Mouse (Mus musculus) cerebellum, postnatal 14 days (tissue): ENCODE measurements around the gene Maip1.

Experiments
- DNase-seq, 2 experiments: peaks; one replicate each; pipeline ENCODE4 v3.0.0; 2021; ENCODE audit warnings: mixed read lengths in 2 of 2

The Maip1 gene

DNA sequence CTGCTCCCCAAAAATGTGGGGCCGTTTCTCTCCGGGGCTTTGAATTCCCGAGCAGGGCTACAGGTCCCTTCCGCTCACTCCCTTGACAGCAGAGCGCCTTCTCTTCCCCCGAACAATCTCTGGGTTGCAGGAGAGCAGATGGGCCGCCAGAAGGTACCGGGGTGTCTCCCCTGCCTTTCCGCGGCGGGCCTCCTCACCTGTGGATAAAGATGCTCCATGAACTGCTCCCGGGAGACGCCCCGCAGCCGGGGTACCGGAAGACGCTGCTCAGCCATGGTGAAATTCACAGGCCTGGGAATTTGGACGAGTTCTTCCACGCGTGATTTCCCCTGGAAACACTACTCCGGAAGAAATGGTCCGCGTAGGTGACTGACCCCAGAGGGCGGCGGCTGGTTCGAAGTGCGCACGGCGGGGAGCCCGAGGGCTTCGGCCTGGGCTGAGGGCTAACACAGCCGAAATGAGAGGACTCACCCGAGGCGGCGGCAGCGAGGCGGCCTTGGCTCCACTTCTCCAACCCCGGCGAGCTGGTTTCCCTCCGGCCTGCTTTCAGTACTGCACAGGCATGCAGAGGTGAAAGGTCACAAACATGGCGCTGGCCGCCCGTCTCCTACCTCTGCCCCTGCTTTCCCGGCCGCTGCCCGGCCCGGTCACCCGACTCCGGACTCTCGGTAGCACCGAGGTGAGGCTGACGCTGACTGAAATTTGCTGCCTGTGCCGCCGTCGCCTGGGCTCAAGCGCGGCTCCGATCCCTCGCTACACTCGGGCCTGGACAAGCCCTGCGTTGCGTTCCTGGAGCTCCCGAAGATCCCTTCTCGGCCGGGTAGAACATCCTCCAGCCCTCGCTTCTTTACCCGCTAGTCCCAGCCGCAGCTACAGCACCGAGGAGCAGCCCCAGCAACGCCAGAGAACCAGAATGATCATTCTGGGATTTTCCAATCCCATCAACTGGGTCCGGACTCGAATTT is at the start of gene Maip1, which contains the start of gene Tyw5:
Maip1 (plus strand) TSS at position 142 of the 965 bp plus-strand sequence.
Tyw5 (minus strand) TSS at position 915 of the 965 bp plus-strand sequence.
- peak; percentile 89 to 90 for DNase-seq

DNA sequence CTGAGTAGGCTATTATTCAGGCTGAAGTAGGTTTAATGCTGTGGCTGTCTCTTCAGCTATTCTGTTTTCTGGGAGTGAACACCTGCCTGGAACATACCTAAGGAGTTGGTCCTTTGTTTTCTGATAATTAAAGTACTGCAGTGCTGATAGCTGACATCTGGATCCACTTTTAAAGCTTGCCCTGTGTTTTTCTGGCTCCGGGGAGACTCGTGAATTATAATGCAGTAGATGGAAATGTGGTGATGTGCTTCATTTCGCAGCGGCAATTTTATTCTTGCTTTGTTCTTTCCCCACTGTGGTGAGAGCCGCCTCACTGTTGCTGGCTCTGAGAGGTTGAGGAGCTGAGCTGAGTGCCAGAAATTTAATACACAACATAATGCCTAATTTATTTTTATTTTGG is 47.6 kb upstream of the Maip1 start:
- DNase-seq, result no peak

DNA sequence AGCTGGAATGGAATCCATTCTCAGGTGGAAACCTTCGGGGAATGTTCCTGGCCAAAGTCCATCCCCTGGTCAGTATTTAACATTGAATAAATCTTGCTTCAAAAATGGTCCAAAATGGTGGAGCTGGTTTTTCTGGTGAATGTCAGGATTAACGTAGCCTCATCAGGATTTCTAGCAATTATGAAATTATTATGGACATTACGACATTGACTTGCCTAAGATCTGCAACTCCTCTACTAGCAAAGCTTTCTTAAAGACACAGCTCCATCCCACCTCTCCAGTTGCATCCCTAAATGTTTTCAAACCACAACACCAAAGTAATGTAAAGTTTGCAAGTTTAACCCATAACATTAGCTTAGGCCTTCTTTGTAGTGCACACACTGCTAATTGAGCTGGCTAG is 38.7 kb upstream of the Maip1 start:
- no peak for DNase-seq

DNA sequence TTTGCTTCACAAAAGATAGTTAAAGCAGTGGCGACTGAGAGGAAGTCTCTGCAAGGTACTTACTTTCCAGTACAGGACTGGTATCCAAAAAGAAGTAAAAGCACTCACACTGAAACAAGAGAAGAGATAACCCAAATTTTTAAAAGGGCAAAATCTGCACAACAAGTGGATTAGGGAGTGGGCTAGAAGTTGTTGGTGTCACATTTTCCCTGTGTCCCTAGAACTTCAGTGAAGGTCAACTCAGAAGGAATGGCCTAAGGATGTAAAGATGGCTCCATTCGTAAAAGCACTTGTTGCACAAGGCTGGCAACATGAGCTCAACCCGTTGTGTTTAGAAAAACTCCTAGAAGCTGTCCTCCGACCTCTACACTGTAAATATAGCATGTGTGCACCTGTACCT is 37.0 kb upstream of the Maip1 start:
- no peak for DNase-seq

DNA sequence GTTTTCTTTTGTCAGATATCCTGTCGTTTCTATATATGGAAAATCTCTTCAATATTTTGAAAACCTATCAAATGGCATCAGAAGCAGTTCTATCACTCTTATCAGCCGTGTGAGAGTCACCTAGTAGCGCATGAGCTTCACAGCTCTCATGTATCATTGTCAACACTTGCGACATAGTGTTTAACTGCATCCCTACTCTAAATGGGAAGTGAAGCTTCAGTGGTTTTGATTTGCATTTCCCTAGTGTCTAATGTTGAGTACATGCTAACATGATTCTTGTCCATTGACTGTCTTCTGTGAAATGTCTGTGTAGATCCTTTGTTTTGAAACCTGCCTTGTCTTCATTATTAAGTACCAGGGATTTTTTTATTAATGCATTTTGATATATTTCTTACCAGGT is 35.7 kb upstream of the Maip1 start:
- no peak for DNase-seq

DNA sequence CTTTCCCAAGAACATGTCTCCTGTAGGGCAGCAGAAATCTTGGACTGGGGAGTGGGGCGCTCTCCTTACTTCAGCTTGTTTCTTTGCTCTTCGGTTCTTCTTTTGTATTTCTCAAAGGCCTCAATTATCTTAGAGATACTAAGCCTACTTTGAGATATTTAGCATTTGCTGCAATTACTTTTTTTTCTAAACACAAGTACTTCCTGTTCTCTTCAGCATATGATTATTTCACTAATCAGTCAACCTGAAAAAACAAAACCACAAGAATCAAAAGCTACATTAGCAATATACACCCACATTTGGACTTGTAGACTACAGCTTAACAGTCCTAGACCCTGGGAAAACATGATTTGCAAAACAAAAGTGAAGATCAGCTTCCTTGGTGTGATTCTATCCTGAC is 30.9 kb upstream of the Maip1 start:
- DNase-seq, result no peak

DNA sequence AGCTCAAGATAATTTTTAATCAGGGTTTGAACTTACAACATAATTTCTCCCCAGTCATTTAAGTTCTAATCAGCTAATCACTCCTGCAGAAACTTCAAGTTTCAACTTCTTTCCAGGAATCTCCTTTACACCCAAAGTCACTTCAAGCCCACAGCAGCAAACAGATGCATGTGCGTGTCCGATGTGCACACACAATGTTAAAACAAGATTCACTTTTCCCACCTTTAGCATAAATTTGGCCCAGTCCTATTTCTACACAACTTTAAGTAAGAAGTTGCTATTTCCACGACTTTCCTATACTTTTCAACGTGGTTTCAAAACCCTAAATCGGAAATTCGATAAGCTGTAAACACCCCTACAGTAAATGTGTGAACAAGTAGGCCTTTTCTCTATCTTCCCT is 29.3 kb upstream of the Maip1 start:
- no peak for DNase-seq

DNA sequence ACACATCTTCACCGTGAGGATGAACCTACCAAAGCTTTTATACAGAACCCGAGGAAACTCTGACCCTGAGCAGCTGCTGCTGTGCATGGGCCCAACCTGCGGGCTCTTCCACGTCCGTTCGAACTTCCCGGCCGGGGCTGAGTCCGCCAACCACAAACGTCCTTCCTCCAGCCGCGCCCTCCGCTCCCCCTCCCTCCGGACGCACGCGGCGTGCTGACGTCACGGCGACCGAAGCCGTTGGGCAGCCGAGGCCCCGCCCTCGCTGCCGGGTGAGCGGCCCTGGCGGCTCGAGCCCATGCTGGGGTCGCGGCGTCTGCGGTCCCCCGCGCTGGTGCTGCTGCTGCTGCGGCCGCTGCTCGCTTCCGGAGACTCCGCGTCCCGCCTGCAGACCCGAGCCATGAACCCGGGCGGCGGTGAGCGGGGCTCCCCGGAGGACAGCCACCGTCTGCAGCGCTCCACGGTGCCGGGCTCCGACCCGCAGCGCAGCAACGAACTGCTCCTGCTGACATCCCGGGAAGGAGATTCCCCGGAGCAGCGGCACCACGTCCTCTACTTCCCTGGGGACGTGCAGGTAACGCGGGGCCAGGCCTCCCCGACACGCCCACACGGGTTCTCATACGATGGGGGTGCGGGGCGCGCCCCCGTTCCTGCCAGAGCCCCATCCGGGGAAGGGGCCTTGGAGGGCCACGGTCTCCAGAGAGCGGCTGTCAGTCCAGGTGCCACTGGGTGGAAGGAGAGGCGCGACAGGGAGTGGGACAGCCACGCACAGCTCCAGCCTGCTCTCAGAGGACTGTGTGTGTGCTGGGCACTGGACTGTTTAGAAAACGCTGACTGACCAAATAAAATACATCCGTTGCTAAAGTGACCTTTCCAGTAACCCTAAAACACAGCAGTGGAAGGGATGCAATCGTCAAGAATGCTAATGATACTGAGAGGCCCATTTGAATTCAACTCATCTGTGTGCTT is 28.5 kb upstream of the Maip1 start, which contains the start of gene 1700066M21Rik:
1700066M21Rik (plus strand) TSS at position 245 of the 966 bp plus-strand sequence.
- DNase-seq, result peak; percentile 96 to 98

DNA sequence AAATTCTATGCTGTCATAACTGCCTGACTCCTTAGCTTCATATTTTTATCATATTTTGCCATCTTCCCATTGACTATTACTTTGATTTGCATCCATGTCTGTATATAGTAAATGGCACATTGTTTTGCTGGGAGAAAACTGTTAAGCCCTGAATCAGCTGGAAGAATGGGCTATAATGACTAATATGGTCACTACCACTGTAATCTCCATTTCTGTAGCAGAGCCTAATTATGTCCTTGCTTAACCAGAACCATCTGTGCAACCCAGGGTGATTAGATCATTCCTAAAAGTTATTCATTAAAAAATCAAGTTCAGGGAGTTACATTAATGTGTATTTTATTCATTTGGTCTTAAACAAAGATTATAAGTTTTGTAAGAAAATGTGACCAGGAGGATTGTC is 19.6 kb upstream of the Maip1 start:
- DNase-seq, result no peak

DNA sequence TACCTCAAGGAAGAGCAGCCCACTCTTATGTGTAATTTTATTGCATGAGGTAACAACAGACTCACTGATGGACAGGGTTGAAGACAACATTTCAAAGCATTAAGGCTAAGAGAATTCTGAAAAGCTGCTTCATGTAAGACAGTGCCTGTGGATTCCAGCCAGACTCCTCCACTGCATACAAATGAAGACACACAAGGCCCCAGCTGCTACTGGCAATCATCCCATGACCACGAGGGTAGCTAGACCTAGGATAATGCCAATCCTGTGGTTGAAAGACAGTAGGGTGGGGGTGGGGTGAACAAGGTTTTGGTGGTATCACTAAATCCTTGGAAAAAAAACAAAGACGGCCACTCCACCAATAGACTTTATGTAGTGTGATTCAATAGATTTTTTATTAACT is 18.3 kb upstream of the Maip1 start:
- peak; percentile 62 to 75 for DNase-seq

DNA sequence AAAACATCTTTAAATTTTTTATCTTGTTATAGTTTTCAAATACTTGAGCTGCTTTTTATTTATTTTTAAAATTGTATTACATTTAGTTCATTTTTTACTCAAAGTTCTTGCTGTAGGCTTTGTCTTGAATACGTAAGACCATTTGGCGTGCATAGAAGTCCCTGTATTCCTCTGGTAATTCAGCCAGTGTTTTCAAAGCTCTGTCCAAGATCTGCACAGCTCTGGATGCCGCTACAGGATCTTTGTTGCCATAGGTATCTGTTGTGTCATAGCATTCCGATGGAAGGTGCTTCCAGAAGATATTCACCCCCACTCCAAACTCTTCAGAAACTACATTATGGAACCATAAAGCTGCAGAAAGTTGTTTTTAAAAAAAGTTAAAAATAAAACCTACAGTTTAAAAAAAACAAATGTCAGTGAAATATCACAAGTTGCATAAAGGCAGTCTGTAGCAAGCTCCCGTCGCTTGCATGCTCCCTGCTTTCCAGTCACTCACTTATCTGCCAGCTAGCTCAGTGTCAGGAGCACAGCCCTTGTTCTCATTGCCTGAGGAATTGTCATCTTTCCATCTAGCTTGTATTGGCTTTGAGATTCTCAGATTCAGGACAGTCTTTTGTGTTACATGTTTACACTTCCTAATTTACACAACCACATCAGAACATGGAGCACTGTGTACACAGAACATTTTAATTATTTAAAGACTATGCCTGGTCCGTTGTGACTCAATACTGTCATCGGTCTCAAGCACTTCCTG is 17.5 kb upstream of the Maip1 start:
- no peak for DNase-seq

DNA sequence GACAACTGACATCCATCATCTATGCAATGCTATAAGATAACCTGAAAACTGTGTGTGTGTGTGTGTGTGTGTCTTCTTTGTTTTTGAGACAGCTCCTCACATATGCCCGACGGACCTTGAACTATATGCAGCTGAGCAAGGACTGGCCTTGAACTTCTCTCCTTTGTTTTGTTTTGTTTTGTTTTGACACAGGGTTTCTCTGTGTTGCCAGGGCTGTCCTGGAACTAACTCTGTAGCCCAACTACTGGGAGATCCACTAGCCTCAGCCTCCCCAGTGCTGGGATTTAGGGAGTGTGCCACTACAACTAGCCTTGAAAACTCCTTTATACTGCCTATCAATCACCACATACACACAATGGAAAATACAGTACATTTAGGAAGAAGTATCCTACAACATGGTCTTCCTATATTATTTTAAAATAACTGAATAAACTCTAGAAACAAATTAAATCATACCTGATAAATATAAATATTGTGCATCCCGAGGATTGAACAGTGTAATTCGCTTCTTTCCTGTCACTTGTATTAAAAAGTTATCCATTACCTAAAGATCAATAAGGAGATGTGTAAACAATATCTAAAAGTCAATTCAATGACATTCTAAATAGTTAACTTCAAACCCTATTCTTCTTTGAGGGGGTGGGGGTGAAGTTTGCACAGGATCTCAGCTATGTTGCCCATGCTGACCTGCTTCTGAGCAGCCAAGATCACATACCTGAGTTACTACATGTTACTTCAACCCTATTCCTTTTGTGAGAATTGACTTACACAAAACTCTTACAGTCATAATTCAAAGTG is 14.9 kb upstream of the Maip1 start:
- DNase-seq, result no peak

DNA sequence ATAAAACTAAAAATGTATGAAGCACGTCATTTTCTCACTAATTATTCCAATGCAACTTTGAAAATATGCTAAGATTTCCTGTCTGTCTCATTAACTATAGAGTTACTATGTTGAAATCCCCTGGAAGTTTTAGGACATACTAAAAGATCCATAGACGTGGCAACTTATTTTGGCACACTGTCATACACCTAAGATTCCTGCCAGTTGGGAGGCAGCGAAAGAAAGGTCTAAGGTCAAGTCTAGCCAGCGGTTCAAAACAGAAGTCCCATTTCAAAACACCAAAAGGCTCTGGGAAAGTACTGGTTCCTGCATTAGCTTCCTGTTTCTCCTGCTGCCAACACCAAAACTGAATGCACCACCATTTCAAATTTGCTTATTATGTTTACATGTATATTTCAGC is 13.7 kb upstream of the Maip1 start:
- no peak for DNase-seq

DNA sequence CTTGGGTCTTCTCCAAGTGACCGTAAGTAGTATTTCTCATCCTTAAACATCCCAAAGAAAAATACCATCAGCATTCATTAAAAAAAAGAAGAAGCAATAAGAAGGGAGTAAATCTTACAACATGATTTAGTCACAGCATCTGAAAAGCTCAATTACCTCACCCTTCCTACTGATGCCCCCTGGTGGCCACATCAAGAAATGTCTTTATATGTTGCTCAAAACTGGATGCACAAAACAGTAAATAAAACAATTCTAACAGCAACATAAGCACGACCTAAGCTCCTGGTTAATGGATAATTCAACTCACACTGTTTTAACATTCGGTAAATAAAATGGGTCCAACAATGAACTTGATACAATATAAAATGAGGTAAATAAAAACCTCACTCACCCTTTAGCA is 12.1 kb upstream of the Maip1 start:
- DNase-seq, result peak; percentile 73 to 81

DNA sequence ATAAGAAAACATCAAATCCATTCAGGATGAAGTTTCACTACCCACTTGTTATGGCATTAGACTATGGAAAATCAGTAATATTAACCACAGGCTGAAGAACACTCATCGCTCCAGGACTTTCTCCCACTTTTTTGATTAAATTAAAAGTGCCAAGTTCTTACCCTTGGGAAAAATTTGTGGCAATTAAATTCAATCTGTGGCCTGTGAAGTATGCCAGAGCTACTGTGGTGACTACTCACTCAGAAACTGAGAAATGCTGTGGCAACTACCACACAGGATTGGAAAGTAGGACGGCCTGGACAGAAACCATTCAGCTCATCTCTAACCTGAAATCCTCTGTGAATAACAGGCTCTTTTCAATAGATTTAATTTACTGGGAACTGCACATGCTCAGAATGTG is 5.8 kb upstream of the Maip1 start:
- no peak for DNase-seq

DNA sequence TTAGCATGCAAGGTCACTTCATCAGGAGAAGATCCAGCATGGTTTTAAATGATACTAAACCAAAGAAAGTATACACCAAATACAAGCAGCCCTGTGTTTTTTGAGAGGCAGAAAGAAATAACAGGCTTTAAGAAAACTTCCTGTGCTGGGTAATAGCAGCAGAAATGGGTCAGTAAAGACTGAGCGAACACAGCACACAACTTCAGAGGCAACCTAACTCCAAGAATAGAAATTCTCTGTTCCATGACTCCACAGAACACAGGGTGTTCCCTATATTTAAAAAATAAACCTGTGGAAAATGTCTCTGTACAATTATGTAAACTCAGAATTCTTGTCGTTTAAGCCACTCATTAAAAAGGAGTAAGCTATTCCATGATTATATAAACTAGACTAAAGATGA is 5.3 kb upstream of the Maip1 start:
- DNase-seq, result no peak

DNA sequence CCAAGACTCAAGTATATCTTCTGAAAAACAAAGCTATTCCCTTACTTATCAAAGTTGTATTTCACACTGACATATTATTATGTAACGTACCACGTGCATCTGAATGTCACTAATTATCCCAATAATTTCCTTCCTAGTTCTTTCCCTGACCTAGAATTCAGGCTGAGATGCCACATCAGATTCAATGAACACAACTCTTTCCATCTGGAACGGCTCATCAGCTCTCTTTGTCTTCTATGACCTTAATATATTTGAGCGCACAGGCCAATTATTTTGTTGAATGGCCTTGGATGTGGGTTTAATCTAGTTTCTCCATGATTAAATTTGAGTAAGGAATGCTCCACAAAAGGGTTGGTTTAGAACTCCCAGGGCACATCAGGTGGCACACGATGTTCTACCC is 4.0 kb upstream of the Maip1 start:
- no peak for DNase-seq

DNA sequence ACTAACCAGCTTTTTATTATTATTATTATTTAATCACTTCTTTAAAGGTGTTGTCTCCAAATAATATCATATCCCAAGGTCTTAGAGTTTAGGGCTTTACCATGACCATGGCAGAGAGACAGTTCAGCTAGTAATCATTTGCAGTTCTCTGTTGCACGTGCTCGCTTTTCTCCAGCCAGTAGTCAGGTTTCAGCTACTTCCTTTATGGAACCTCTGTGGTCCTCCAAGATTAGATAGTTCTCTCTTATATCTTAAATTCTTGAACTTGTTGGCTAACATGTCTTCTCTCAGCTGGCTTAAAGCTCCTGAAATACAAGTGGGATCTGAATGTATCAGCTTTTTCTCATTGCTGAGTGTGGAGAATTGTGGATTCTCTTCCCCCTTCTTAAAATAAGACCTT is 2.9 kb downstream of the Maip1 start:
- no peak for DNase-seq

DNA sequence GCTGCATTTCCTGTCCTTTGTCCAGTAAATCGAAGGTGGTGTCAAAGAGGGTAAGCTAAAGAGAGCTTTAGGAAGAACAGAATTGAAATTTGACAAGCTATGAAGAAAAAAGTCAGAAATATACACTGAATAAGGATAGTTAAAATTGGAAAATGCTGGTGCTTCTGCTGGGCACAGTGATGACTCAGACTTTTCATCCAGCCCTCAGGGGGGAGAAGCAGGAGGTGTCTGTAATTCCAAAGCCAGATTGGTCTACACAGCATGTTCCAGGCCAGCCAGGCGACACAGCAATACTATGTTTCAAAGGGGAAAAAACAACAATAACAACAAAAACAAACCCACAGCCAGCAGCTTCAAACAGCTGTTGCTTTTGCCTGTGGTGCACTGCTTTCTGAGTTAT is 7.3 kb downstream of the Maip1 start:
- no peak for DNase-seq

DNA sequence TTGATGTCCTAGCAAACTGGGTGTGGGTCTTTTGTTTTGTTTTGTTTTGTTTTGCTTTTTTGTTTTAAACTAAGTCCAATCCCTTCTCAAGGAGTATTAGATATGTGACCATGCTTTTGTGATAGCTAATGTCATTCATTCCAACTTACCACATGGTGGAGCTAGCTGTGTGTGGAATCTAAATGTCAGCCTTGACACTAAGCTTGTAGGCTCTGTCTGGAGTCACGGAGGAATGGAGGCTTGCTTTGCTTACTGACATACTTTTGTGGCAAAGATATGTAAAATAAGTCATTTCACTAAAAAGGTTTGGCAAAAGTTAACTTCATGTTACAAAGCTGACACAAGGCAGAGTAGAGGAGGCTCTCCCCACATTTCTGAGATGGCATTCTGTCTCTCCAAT is 17.6 kb downstream of the Maip1 start:
- DNase-seq, result peak; percentile 22 to 31
